Mouse (Mus musculus) ES-CJ7 (cell line): ENCODE results near the gene Pomp.
A peak's percentile ranks its signal among the peaks of the same experiment; 100 is the strongest.
"Not testable (repeated sequence)": the region's sequence is repeated elsewhere in the genome, so short reads cannot be mapped to it uniquely, and the experiment has no call there.

ENCODE experiments used
- DNase-seq: peaks from one replicate; pipeline ENCODE4 v3.0.0; 2011; ENCODE audit warnings: low read depth, low spot score

Pomp gene

GRCm38 (mm10) chr5:147850194-147850593 lies 10.1 kb upstream of the Pomp start:
- DNase-seq = no peak

DNA sequence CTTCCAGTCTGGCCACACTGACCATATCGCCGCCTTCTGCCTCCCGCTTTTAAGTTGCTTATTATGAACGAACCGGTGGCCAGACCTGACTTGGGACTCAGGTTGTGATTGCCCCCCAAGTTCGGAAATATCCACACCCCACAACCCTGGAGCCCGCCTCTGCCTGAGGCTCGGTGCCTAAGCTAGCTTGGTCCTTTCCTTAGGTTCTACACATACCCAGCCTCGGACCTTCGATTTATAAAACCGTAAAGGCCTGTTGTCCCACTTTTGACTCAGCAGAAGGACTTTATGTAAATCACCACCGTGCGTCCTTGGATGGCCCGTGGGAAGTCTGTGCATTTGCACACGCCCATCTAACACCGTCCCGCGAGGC lies 199 bp upstream of the Pomp start:
- DNase-seq = no peak

GRCm38 (mm10) chr5:147868674-147869073 lies 8.4 kb downstream of the Pomp start:
- no peak for DNase-seq

DNA sequence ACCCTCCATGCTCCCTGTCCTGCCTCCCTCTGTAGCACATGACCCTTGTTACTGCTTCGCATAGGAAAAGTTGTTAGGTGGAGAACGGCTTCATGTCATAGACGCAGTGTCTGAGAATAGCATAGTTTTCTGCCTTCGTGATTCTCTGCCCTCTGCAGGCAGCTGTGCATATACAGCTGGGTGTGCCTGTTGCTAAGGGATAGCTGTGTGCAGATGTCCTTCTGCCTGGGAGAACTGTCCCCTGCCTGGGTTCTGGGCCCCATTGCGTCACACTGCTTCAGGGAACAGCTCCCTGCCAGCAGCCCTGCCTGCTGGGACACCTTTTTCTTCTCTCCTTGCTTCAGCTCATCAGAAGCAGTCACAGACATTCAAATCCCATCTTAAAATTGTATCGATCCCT lies 9.3 kb downstream of the Pomp start:
- no peak for DNase-seq

- DNase-seq = peak; percentile 44
Measured at GRCm38 (mm10) chr5:147870296-147870695, 10.0 kb downstream of the Pomp start.

- DNase-seq = no peak
Measured at GRCm38 (mm10) chr5:147871091-147871820, 11.0 kb downstream of the Pomp start.

- DNase-seq = no peak
Measured at GRCm38 (mm10) chr5:147874491-147875065, 14.3 kb downstream of the Pomp start.

GRCm38 (mm10) chr5:147875210-147875609 lies 14.9 kb downstream of the Pomp start:
- no peak for DNase-seq

- DNase-seq = peak; percentile 82
Measured at GRCm38 (mm10) chr5:147877520-147877919, 17.3 kb downstream of the Pomp start.

DNA sequence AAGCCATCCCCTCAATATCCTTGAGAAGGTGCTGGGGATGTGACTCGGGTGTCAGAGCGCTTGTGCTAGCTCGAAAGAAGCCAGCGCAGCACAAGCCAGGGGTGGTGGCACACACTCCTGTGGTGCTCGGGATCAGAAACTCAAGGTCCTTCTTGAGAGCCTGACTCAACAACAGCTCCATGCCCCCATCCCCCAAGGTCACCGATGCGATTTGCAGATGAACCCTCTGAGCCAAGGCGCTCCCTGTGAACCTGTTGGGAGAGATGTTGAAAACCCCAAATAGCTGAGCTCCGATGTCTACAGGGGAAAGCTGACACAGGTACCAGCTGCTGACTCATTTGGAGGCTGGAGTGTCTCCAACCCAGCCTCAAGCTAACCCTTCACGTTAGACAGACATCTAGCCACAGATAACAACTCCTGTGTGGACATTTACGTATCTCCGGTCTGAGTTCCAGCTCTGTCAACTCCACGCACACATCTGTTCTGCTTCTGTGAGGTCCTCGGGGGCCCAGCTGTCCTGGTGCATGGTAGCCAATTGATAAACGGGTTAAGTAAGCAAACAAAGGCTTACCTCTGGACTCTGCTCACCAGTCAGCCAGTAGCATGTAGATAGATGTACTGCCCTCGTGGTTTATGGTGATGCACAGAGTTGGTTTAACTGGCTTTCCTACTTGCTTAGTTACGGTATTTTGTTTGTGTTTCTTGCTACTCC lies 19.9 kb downstream of the Pomp start:
- DNase-seq = no peak

DNA sequence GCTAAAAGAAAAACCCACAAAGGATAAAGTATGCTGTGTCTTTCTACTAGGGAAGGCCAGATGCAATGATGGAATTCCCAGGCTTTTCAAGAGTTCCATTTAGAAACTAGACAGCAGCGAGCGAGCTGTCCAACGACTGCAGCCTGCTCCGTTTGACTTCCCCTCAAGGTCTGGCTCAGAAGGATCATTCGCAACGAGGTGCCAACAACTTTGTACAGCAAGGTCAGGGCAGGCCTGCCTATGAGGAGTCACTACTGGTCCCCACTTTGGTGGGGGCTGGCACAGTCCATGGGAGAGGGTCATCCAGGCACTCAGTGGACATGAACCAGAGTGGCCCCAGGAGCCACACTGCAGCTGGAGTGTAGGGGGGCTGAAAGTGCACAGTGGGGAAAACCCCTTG lies 23.3 kb downstream of the Pomp start:
- no peak for DNase-seq

DNA sequence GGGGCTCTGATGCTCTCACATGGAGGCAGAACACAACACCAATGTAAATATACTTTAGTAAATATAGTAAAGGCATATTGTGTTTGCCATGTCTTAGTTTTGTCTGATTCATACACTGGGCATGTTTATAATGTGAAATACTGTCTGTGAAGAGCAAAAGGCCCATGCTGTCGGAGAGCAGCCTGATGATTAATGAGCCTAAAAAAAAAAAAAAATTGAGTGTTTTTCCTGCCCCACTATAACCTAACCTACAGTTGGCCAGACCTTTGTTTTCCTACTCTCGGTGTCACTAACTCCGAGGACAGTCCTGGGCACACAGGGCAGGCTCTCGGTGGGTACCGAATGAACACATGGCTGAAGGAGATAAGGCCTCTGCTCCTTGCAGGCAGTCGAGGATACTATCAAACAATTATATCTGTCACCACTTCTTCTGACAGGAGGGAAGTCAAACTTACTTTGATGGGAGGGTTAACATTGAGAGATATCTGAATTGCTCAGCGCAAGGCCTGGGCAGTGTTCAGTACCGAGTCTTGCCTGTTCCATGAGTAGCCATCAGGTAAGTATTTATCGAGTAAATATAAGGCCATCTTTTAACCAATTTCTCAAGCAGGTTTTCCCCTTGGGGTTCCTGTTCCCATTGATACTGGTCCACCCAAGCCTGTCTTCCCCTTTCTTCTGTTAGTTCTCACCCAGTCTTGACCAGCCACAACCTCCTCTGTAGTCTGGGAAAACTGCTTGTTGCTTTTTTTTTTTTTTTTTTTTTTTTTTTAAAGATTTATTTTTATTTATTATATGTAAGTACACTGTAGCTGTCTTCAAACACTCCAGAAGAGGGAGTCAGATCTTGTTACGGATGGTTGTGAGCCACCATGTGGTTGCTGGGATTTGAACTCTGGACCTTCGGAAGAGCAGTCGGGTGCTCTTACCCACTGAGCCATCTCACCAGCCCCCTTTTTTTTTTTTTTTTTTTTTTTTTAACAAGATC lies 28.3 kb downstream of the Pomp start:
- no peak for DNase-seq

GRCm38 (mm10) chr5:147892735-147893134 lies 32.5 kb downstream of the Pomp start:
- no peak for DNase-seq

DNA sequence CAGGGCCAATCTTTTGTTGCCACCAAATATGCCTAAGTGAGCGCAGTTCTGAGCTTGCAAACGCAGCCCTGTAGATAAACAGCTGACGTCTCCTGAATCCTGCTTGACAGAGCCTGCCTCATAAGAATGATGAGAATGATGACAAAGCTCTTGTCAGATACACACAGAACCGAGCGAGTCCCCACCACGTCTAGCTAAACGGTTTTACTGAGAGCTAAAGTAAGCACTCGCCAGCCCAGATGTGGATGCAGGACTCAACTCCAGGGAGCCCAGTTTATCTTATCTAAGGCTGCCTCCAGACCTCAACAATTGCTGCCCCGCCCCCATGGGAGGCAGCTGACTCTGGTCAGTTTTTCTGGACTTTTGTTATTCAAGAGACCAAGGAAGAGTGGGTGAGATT lies 32.9 kb downstream of the Pomp start:
- no peak for DNase-seq

DNA sequence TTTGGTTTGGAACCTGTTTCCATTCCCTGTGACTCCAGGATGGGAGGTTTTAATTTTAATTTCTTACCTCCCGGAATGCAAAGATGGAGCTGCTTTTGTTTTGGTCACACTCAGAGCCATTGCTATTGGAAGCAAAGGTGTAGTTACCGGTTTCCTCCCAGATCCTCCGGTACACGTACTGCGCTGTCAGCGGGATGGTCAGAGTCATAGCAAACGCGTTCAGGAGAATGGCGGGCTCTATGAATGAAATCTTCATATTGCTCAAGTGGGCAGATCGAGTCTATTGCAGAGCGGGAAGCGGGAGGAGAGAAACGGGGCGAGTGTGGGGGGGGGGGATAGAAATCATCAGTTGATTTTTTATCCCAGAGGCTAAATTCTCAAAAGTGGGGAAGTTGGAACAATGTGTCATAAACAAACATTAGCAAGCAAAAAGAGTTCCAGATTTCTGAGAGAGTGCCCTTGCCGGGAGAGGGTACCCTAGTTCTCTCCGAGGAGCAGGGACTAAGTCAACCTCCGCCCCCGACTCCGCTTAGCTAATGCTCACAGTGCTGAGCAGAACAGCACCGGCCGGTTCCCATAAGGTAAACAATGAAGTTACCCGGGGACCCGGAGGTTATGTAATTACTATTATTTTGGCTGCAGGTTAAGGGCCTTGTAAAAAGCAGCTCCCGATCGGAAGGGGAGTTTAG lies 33.6 kb downstream of the Pomp start:
- no peak for DNase-seq

DNA sequence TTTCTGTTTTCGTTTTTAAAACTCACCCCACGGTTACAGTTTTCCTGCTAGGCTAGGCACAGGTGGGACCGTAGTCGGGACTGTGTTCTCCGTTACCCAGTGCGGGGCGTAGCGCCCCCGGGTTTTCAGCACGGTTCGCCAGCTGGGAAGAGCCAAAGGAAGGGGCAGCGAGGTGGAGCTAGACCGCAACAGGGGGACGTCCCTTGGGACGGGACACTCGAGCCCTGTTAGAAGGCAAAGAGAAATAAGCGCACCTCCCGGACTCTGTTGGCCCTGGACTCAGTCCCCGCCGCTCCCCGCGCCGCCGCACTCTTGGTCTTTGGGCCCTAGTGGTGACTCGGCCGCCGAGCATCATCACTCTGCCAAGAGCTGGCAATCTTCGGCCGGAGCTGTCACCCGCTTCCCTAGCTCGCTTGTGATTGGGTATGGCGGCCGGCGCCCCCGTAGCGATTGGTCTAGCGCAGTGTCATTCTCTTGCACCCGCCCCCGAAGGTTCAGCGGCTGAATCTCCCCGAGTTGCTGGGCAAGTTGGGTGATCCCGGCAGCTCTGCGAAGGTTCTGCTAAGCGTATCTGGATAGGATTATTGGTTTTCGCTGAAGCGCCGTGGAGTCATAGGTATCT lies 34.3 kb downstream of the Pomp start, which contains the start of gene Slc46a3:
Gene Slc46a3 (minus strand): TSS at position 361 of the 622 bp plus-strand sequence.
- peak; percentile 91 for DNase-seq

DNA sequence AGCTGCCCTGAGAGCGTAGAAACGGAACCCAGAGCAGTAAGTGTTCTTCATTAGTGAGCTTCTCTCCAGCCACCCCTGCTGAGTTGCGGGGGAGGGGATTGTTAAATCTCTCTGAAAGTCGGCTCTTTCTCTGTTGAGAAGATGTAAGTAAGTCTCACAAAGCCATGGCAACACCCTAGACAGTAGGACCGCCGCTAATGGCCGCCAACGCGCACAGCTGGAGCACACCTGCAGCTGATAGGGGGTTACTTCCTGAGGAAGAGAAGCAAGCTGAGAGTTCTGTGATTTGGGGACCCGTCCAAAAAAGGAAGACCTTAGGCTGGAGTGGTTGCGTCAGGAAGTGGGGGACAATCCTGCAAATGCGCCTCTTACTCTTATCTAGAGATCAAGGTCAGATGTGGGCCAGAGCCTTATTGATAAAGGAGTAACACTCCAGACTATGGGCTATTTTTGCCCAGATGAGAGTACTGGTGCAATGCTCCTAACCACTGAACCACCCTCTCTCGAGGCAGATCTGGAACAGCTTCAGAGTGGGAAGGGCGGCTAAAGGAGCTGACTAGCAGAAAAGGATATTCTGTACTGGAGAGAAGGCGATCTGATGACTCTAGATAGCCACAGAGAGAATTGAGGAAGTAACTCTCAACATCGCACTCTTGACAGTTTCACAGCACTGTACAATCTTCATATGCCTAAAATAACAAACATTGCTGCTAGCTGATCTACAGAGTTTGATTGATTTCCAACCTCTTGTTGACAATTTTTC lies 35.4 kb downstream of the Pomp start:
- peak; percentile 76 for DNase-seq

- not testable (repeated sequence) for DNase-seq
Measured at GRCm38 (mm10) chr5:147896501-147896900, 36.2 kb downstream of the Pomp start.

GRCm38 (mm10) chr5:147898254-147898653 lies 38.0 kb downstream of the Pomp start:
- peak; percentile 67 for DNase-seq
